Mouse (Mus musculus) mature B cell (primary cell): Measurements from ENCODE around the gene Gnb2.

Experiments used
- in situ Hi-C: fragments of 300-500 bp; cut with MboI; formaldehyde crosslinking; loops from 2 replicates; pipeline ENCODE4 v1.14.3; 2019

Gnb2 gene

DNA sequence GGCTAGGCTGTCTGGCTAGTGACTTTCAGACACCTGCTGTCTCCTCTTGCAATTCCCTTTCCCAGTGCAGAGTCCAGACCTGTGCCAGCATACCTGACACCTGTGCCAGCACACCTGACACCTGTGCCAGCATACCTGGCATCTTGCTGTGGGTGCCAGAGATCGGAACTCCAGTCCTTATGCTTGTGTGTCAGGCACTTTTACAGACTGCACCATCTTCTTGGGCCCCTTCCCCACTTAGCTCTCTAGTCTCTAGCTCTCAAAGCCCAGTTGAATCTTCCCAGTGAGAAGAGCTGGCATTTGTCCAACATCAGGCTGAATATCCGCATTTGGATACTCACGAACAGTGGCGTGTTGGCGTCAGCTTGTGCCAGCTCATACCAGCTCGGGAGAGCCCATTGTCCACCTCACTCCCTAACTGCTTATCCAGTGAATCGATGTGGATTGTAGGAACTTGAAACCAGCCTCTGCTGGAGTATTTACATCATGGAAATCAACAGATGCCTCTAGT lies 6.0 kb upstream of the Gnb2 start:
- in situ Hi-C loops = no loop called here

DNA sequence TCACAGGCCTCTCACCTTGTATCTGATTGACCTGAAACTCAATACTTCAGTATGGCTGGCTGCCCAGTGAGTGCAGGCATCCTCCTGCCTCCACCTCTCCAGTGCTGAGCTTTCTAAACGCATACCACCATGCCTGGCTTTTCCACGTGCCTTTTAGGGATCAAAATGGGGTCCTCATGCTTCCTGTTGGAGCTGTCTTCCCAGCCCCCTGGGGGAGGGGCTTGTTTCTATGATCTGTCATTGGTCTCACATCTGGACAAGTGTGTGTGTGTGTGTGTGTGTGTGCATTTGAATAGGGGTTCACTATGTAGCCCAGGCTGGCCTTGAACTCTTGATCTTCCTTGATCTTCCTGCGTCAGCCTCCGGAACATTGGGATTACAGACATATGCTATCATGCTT lies 4.2 kb upstream of the Gnb2 start:
- in situ Hi-C loops = no loop called here

DNA sequence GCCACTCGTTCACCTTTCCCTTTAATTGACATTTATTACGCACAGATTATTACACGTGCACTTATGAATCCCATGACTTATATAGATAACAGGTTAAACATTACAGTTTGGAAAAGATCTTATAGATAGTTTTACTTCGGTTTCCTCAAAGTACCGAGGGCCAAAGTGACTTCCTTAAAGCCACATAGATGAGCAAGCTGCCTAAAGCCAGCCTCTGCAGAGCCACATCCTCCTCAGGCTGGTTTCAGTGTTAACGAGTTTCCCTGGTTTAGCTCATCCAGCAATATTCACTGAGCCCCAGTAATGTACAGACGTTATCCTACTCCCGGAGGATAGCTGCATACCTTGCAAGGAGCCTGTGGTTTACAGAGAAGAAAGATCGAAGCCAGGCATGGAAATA lies 2.0 kb upstream of the Gnb2 start:
- in situ Hi-C loops = no loop called here

DNA sequence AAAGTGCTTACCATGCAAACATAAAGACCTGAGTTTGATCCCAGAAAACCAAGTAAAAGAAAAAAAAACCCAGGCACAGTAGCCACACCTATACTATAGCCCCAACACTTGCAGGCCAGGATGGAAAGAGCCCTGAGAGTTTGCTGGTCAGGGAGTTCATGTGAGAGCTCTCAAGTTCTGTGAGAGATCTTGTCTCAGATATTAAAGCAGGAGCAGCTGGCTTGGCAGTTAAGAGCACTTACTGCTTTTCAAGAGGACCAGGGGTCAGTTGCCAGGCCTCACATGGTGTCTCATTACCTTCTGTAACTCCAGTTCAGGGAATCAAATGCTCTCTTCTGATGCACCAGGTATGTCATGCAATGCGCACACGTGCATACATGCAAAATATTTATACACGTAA lies 1.5 kb upstream of the Gnb2 start:
- in situ Hi-C loops = no loop called here

DNA sequence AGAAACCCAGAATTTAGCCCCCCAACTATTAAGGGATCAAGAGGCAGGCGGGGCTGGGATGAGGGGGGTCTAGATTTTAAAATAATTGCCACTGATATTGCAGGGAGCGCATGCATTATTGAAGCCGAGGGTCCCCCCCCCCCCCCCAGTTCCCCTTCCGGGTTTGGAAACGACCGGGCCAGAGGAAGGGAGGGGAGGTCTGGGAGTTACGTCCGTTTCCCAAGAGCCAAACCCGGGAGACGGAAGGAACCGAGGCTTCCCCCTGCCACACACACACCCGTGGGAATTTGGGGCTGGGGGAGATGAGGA lies 548 bp downstream of the Gnb2 start:
- in situ Hi-C loops = no loop called here

DNA sequence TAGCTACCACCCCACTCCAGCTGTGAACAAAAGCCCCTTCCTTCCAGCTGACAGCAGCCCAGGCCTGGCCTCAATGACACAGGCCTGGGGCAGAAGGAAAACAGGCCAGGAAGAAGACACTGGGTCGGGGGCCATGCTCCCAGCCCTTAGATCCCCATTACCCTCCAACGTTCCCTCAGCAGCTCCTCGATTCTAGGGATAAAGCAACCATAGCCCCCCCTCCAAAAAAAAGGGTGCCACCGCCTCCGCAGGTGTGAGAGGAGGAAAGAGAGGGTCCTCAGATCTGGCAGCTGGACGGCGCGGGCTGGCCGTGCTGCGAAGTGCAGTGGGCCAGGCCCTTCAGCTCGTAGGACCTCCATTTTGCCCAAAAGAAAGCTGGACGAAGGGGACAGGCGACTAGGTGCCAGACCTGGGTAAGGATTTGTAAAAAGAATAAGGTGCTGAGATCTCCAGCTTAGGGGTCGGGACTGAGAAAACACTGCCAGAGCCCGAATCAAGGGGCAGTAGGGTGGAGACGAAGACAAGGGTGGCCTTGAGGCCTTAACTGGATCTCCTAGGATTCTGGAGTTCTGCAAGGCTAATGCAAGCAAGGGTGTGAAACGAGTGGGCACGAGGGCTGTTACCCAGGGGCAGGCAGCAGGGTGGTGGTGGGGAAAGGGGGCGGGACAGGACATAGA lies 1.0 kb downstream of the Gnb2 start:
- in situ Hi-C loops = no loop called here

DNA sequence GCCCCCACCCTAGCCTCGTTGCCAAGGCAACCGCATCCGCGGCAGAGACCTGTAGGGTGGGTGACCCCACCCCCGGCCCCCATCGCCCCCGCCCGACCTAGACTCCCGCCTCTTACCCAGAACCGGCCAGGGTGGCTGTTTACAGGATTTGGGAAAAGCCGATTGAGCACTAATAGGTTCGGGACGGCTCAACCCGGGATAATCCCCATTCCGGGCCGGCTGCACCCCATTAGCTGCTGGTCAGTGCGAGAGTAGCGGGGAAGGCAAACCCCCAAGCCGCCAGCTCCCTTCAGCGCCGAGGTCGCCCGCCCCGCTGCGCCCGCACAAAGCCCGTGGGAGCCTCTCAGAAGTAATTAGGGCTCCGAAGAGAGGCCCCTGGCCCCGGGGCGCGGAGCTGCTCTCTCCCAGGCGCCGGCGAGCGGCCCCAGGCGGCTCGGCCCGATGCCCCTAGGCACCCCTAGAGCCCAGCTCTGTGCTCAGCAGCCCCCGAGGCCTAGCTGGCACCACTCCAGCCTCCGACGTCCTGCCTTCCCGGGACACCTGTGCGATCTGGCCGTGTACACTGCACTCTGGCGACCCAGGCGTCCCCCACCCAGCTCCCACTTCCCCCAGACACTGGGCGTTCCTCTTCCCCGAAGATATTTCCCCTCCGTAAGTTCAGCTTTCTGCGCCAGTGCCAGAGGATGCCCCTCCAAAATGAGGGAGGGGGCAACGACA lies 1.7 kb downstream of the Gnb2 start:
- in situ Hi-C loops = no loop called here

DNA sequence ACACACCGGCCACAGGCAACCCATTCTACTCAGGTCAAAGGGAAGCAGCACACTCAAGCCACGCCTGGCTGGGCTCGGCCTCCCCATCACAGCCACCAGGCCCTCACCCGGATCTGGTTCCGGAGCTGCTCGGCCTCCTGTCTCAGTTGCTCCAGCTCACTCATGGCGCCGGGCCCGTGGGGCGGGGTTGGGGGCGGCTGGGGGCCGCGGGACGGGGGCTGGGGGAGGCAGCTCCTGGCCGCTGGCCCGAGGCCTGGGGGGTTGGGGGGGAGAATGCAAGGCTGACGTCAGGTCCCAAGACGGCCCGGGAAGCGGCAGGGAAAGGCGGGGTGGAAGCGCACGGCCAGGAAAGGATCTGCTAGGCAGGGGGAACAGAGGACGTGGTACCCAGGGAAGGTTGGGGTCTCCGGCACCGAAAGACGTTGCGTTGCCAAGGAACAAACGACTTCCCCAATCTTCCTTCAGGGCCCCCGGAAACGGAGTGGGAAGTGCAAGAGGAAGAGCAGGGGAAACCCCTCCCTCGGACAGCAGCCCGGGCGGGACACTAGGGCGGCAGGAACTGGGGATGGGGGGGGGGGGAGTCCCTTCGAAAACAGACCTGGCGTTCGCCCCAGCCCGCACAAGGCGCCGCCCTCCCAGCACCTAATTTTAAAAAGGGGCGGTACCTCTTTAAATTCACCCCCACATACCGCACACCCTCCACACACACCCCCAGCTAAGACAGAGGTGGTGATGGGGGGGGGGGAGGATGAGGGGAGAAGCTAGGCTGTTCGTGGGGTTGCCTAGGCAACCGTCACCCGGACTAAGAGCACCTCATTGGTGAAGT lies 2.5 kb downstream of the Gnb2 start:
- in situ Hi-C loops = no loop called here

DNA sequence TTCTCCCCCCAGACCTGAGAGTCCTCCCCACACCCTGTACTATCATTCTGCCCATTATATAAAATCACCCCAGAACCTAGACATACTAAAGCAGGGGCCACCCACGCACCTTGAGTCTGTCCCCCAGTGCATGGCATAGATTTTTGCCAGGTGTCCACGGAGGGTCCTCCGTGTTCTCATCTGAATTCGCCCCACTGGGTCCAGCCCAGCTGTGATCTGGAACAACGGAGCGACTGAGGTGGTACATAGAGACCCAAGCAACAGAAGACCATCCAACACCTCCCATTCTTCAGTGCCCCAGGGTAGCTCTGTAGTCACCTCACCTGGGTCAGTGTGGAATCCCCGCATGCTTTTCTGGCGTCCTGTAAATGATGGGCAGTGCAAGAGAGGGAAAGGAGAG lies 3.2 kb downstream of the Gnb2 start:
- in situ Hi-C loops = no loop called here

DNA sequence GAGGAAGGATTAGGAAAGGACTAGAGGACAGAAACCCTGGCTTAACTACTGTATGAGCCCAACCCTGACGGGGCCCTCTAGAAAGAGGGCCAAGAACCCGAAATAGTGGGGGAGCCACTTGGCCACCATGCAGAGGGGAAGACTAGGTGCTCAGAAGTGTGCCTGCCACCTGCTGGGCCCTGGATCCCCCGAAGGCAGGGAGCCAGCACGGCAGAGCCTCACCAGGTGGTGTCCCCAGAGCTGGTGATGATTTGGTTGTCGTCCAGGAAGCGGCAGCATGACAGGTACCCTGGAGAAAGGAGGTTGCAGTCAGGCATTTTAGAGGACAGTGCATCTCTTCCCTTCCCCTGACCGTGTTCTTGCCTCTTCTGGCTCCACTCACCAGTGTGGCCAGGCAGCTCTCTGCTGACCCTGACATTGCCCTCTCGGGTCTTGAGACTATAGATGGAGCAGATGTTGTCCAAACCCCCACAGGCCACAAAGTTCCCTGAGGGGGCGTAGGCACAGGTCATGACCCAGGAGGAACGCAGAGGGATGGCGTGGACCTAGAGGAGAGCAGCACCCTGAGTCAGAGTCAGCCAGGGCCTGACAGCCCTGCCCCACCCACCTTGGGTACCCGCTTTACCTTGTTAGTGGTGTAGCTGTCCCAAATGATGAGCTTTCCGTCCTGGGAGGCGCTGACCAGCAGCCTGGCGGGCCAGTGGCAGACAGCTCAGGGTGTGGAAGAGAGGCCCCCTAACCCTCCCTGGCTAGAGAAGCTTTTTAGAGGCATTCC lies 3.9 kb downstream of the Gnb2 start:
- in situ Hi-C loops = no loop called here

DNA sequence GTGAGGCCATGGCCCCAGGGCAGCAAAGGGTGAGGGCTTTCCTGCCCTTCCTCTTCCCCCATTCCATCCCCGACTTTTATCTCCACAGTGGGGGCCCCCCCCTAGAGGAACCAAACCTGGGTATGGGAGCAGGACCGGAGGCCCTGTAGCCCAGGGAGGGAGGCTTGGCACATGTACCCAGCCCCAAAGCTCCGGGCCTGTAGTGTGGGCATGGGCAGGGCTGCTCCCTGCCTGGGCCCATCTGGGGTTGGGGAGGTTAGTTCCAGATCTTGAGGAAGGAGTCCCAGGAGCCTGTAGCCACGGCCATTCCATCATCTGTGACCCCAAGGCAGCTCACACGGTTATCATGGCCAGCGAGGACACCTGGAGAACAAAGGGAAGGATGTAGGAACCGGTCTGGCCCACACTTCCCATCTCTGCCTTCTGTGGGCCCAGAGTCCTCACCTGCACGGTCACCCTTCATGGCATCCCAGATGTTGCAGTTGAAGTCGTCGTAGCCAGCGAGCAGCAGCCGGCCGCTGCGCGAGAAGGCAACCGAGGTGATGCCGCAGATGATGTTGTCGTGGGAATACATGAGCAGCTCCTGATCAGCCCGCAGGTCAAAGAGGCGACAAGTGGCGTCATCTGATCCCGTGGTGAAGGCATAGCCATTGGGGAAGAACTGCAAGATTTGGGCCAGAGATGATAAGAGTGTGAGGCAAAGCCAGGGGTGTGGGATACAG lies 4.9 kb downstream of the Gnb2 start:
- in situ Hi-C loops = no loop called here

DNA sequence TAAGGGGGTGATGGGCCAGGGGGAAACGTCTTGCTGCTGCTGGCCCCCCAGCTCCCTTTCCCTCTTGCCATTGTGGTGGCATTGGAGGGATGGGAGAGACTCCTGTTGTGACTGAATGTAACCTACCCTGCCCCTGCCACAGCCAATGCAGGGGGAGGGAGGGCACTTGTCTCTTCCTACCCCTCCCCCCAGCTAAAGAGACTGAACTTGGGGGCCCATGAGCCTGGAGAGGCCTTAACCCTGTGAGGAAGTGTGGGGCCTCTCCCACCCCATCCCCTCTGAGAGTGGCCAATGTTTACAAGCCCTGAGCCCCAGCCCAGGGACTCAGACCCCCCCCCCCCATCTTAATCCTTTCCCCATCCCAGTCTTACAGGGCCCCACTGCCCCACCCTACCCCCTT lies 5.9 kb downstream of the Gnb2 start:
- in situ Hi-C loops = no loop called here

DNA sequence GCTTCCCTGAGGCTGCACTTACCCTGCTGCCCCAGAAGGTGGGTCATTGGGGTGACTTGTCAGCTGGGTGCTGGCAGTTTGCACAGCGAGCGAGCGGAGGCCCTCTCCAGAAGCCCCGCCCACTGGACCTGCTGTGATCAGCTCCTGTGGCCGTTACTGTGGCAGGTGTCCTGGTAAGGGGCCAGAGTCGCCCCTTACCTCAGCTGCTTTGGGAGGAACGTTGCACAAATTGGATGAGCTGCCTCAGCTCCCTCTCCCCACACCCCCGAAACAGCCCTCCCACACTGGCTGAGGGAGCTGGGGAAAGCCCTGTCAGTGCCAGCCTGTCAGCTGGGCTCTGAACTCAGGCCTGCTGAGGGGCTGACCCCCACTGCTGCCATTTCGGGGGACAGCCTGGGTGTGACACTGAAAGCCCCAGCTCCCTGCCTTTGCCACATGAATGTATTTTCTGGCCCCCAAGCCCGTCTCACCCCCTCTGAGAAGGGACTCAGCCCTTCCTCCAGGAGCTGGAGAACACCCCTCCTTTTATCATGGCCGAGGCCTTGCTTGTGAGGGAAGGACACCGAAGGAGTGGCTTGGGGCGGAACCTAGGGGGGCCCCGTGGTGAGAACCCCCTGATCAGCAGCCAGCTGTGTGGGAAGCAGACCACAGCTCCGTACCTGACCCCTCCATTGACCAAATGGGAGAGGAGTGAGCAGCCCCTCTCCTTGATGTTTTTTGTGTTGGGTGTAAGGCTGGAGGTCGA lies 6.9 kb downstream of the Gnb2 start:
- in situ Hi-C loops = no loop called here

DNA sequence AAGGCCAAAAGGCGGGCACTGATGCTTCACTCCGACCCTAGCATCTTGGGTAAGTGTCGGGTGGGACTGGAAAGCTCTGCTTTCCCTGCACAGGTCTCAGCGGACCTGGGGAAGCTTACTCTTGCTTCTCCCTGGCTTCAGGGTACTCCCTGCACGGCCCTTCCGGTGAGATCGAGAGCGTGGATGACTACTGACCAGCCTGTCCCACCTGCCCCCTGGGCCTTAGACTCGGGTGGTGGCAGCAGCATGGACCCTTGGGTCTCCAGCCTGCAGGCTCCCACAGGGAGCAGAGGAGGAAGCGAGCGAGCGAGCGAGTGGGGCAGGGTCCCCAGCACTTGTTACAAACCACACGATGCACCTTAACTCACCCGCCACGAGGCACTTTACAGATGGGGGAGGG lies 7.8 kb downstream of the Gnb2 start:
- in situ Hi-C loops = no loop called here

DNA sequence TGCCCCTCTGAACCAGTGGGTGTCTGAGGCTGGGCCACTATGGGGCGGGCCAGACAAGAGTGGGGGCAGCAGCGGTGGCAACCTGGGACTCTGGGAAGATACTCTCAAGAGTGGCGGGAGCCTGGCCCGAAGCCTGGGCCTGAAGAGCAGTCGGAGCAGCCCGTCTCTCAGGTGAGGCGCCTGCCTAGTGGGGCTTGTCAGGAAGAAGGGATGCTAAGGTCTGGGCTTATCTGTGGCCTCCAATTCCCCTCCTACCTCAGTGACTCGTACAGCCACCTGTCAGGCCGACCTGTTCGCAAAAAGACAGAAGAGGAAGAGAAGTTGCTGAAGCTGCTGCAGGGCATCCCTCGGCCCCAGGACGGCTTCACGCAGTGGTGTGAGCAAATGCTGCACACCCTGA lies 8.6 kb downstream of the Gnb2 start:
- in situ Hi-C loops = no loop called here

DNA sequence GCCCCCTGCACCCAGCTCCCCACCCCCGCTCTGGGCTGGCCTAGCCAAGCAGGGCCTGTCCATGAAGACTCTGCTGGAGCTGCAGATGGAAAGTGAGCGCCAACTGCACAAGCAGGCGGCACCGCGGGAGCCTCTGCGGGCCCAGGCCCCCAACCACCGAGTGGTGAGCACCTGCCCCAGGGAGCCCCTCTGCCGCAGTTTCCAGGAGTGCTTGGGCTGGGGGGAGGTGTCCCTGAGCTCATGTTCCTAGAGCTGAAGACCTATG lies 9.1 kb downstream of the Gnb2 start:
- in situ Hi-C loops = no loop called here

DNA sequence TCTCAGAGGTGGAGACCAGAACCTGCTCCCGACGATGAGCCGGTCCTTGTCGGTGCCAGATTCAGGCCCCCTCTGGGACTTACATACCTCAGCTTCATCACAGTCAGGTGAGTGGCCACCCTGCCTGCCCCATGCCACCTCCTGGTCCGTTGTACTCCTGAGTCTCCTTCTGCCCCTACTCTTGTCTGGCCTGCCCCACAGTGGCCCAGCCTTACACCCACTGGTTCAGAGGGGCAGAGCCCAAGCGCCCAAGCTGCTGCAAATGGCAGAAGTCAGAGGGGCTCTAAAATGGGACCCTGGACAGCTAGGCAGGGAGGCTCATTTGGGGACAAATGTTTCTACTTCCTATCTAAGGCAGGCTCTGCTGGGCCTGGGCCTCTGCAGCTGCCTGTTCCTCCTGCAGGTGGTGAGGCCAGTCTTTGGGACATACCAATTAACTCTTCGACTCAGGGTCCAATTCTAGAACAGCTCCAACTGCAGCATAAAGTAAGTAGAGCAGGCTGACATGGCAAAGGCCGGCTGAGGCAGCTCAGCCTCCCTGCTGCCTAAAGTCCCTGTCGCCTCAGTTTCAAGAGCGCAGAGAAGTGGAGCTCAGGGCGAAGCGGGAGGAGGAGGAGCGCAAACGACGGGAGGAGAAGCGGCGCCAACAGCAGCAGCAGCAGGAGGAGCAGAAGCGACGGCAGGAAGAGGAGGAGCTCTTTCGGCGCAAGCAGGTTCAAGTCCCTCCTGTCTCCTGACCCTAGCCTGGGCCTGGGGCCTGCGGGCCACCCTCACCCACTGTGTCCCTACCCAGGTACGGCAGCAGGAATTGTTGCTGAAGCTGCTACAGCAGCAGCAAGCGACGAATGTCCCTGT lies 9.7 kb downstream of the Gnb2 start:
- in situ Hi-C loops = no loop called here

DNA sequence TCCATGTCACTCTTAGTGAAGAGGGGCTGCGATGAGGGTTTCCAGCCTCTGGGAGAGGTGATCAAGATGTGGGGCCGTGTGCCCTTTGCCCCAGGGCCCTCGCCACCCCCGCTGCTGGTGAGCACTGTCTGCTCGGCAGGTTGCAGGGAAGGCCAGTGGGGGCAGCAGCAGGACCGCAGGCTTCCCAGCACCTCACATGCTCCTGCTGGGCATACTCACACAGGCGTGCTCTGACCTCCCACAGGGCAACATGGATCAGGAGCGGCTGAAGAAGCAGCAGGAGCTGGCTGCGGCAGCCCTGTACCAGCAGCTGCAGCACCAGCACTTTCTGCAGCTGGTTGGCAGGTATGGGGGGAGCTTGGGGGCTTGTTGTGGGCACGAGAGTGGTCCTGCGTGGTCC lies 10.6 kb downstream of the Gnb2 start:
- in situ Hi-C loops = no loop called here

DNA sequence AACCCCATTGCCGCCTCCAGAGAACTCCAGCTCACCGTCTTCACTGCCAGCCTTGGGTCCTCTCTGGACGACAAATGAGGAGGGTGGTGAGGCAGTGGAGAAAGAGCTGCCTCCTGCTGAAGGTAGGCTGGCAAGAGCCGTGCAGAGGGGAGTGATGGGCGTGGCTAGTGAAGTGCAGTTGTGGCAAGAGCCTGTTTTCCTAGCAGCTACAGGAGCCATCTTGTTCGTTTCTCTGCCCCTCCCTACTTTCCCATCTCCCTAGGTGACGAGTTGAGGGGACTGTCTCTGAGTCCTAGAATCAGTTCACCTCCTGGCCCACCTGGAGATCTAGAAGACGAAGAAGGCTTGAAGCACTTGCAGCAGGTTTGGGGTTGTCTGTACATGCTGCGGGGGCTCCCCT lies 11.4 kb downstream of the Gnb2 start:
- in situ Hi-C loops = no loop called here
